Comparison of ENCODE assay signal across 16 mouse cellular contexts in the genomic region with DNA sequence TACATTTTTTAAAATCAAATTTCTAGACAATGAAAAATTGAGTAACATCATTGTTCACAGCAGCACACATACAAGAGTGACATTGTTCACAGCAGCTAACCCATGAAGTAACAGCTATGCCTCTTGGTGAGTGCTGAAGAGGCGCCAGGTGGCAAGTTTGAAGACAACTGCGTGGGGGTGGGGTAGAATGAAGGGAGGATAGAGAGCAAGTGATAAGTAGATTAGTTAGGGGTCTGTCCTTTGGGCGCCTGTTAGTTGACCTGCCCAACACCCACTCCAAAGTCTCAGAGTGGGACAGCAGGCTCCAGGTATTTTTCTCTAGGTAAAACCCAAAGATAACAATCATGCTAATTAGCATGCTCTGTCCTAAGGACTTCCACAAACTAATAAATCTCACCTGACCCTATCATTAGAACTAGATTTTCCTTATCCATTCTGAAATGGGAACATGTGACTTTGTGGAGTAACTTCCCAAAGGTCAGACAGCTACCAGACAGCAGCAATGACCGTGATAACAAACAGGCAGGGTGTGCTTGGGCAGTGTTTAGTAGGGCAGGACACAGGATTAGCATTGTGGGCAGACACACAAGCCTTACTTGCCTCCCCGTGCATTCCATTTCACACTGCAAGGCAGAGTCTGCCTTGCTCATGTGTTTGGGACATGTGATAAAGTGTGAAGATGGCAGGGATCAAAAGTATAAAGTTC.
"Had no signal": no experiment of that assay in that cellular context is flagged by ENCODE, and none has a peak within 500 bp of the region (broad histone marks: within the 10 kb centered on the region; RNA-seq: fewer than 3 reads in every experiment).

No protein-coding gene starts in this region.

- H3K4me1 ChIP-seq: liver, embryonic 15.5 days; neural tube, embryonic 12.5 days had no signal

- ATAC-seq: lung, postnatal 0 days had no signal

- DNase-seq: kidney, adult 11 months; kidney, adult 9 months; kidney, postnatal 36 days; layer of hippocampus, adult 9-11 months; liver; lung, adult 2 months; lung, postnatal 4 days; midbrain, embryonic 14.5 days; right cerebral cortex, postnatal 14 days had no signal

- H3K27me3 ChIP-seq: limb, embryonic 12.5 days; liver, embryonic 15.5 days; neural tube, embryonic 12.5 days had no signal

- H3K27ac ChIP-seq: kidney, postnatal 0 days; limb, embryonic 12.5 days; liver, embryonic 15.5 days; midbrain, embryonic 10.5 days; neural tube, embryonic 12.5 days had no signal

- H3K9ac ChIP-seq: limb, embryonic 12.5 days; liver, embryonic 15.5 days; neural tube, embryonic 12.5 days had no signal

- H3K4me3 ChIP-seq: limb, embryonic 12.5 days; liver, embryonic 15.5 days; midbrain, embryonic 10.5 days; myocyte; neural tube, embryonic 12.5 days had no signal

- H3K9me3 ChIP-seq: limb, embryonic 12.5 days; liver, embryonic 15.5 days; midbrain, embryonic 10.5 days; neural tube, embryonic 12.5 days had no signal

- H3K4me2 ChIP-seq: limb, embryonic 12.5 days; liver, embryonic 15.5 days; neural tube, embryonic 12.5 days had no signal

- H3K36me3 ChIP-seq: limb, embryonic 12.5 days; liver, embryonic 15.5 days; midbrain, embryonic 10.5 days; neural tube, embryonic 12.5 days had no signal
